Mouse (Mus musculus): ENCODE measurements at regions not wholly inside any gene's neighbourhood (a gene's known extent, or its start where the extent isn't known, plus 50 kb on each side); places are given as distances from the start of the nearest gene placed in this dataset.

GRCm38 (mm10) chr12:35592866-35593265, 58.0 kb upstream of the Ahr start:
- 81% methylated on average over 3 of the region's 3 CpGs for WGBS (ENCODE audit: insufficient replicate concordance)
- H3K4me3 ChIP-seq (ENCODE audit: low read depth, low read length) = no peak overlapping the region

More at GRCm38 (mm10) chr12:35592866-35593265, 58.0 kb upstream of the Ahr start:
- Histone ChIP-seq H3K9ac (ENCODE audit: low read depth, low read length) (no peak overlapping the region), H3K4me1 (ENCODE audit: control insufficient read depth, insufficient read depth, low read length) (no peaks in the 10 kb centered on the region), H3K4me2 (no peak overlapping the region), H3K36me3 (ENCODE audit: control insufficient read depth, insufficient read depth, low read length) (no peaks in the 10 kb centered on the region), H3K9me3 (replicated peaks; ENCODE audit: control insufficient read depth, low read length) (no peaks in the 10 kb centered on the region), H3K27me3 (ENCODE audit: control insufficient read depth, insufficient read depth, low read length) (no peaks in the 10 kb centered on the region), H3K27ac (ENCODE audit: low read depth, low read length) (no peak overlapping the region)
- no peak for ATAC-seq (replicated peaks; ENCODE audit: insufficient number of reproducible peaks, low FRiP score, low TSS enrichment)

Data from heart, embryonic 11.5 days (tissue).